Mouse (Mus musculus) large intestine, adult 2 months (tissue): Measurements from ENCODE around the gene Tmprss11b. TPM values are rescaled to one million over a fixed set of nuclear protein-coding genes. Genes with fewer than 3 reads are reported as not detected.
"Not testable (repeated sequence)": the region's sequence is repeated elsewhere in the genome, so short reads cannot be mapped to it uniquely, and the experiment has no call there.

Source experiments
- DNase-seq: peaks from one replicate; pipeline ENCODE4 v3.0.0-alpha.2; 2012; ENCODE audit warnings: low read depth, low spot score
- WGBS: fragments of 180-500 bp; shearing (Covaris S2); methylation state at CpG from one replicate; pipeline ENCODE4 v1.1.7; 2018; 5-methylcytosine and 5-hydroxymethylcytosine counted together
- polyA plus RNA-seq: library from polyadenylated mRNA; depleted of rRNA; stranded (reverse); fragments of >200 nt; gene quantifications from 2 replicates; pipeline ENCODE4 v1.2.3, GENCODE M21; 2012; rRNA removed

Tmprss11b gene
- polyA plus RNA-seq, result not detected in 2 replicates

GRCm38 (mm10) chr5:86676262-86676661, at the start of gene Tmprss11b:
Gene Tmprss11b (minus strand): TSS chr5:86676362.
- WGBS, result 56% methylated on average over 5 of the region's 5 CpGs
- DNase-seq, result no peak

GRCm38 (mm10) chr5:86725021-86725420, 48.9 kb upstream of the Tmprss11b start:
- DNase-seq, result no peak

- DNase-seq, result no peak
- 41% methylated on average over 2 of the region's 2 CpGs for WGBS
Observed at GRCm38 (mm10) chr5:86722820-86723460, 46.8 kb upstream of the Tmprss11b start.

GRCm38 (mm10) chr5:86714967-86715366, 38.8 kb upstream of the Tmprss11b start:
- DNase-seq, result no peak
- WGBS, result 21% methylated on average over 2 of the region's 2 CpGs

GRCm38 (mm10) chr5:86704923-86705322, 28.8 kb upstream of the Tmprss11b start:
- DNase-seq, result no peak
- 84% methylated on average over 3 of the region's 3 CpGs for WGBS

- 45% methylated on average over 4 of the region's 4 CpGs for WGBS
- DNase-seq, result no peak
Observed at GRCm38 (mm10) chr5:86684667-86685066, 8.5 kb upstream of the Tmprss11b start.

GRCm38 (mm10) chr5:86649185-86649584, 27.0 kb downstream of the Tmprss11b start:
- WGBS, result 30% methylated on average over 4 of the region's 4 CpGs
- DNase-seq, result not testable (repeated sequence)

DNA sequence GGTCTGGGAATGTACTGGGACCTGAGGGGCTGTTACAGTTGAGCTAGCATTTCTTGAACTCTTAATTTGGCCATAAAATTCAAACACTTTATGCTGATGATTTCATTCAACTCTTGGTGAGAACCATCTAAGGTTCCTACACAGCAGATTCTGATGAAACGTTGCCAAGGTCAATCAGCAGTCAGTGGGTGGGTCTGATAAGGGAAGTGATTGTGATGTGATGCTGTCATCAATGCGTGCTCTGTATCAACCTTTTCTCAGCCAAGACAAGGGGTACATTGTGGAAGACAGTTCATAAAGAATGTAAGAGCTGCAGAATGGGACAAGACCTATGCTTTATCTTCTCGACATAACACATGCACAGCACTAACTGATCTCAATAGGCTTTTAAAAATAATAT, 35.4 kb downstream of the Tmprss11b start:
- WGBS, result 37% methylated on average over 3 of the region's 3 CpGs
- no peak for DNase-seq

DNA sequence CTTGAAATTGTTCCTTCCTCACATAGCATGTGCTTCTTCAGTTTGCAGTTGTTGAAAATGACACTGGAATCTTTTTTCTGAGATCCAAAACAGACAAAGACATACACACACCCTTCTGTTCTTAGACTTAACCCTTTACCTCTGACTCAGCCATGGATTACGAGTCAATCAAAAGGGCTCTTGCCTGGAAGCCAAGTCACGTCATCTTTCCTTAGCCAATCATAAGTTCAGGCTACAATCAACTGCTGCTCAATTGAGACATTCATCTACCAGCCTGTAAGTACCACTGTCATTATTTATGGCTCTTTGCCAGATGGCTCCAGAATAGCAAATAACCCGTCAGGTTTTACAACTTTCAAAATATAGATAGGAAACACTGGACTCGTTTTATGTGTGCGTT, 43.8 kb downstream of the Tmprss11b start, which contains the start of gene Tmprss11f:
Gene Tmprss11f (minus strand): TSS at position 101 of the 400 bp plus-strand sequence.
- DNase-seq, result no peak
- WGBS, result 15% methylated on average over 5 of the region's 5 CpGs

GRCm38 (mm10) chr5:86630700-86631099, 45.5 kb downstream of the Tmprss11b start:
- WGBS, result 63% methylated on average over 2 of the region's 2 CpGs
- no peak for DNase-seq

GRCm38 (mm10) chr5:86621778-86622177, 54.4 kb downstream of the Tmprss11b start:
- 76% methylated on average over 1 of the region's 1 CpGs for WGBS
- DNase-seq, result no peak

Other genes with a start within 250 kb of the Tmprss11b start
- not detected in 2 replicates for gene Tmprss11a, start 207.4 kb downstream of the Tmprss11b start, polyA plus RNA-seq
- gene Tmprss11g, start 157.8 kb downstream of the Tmprss11b start, polyA plus RNA-seq, result not detected in 2 replicates
- not detected in 2 replicates for gene Tmprss11f, start 43.9 kb downstream of the Tmprss11b start, polyA plus RNA-seq
- gene Tmprss11e, start 69.5 kb upstream of the Tmprss11b start, polyA plus RNA-seq, result not detected in 2 replicates
- gene Ythdc1, start 127.9 kb upstream of the Tmprss11b start, polyA plus RNA-seq, result 10.9 and 12.9 TPM in 2 replicates
- gene Ugt2b34, start 230.6 kb upstream of the Tmprss11b start, polyA plus RNA-seq, result 46.3 and 99.2 TPM in 2 replicates